Comparison of ENCODE assay signal across 31 mouse cellular contexts in the genomic region with DNA sequence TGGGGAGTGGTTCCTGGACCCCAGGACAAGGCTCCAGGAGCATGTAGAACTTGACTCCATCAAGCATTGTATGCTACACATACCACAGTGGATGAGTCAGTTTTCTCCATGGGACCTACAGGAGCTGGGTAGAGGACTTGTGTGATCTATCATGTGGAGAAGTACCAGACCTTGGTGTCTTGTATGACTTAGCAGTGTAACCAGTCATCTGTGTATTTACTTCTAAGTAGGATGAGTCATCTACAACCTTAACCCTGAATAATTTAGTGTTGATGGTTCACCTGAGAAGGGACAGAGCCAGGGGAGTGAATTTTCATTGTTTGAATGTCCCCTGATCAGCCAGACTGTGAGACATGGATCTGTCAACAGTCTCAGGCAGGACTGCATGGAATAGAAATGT. TPM values are rescaled to one million over a fixed set of nuclear protein-coding genes. Genes with fewer than 3 reads are reported as not detected.
"Had no signal": no experiment of that assay in that cellular context is flagged by ENCODE, and none has a peak within 500 bp of the region (broad histone marks: within the 10 kb centered on the region; RNA-seq: fewer than 3 reads in every experiment).

No protein-coding gene starts in this region.

- ATAC-seq: forebrain, embryonic 13.5 days; forebrain, embryonic 14.5 days; forebrain, embryonic 15.5 days; forebrain, embryonic 16.5 days; forebrain, postnatal 0 days had no signal

- H3K27ac ChIP-seq: embryonic facial prominence, embryonic 10.5 days; embryonic facial prominence, embryonic 12.5 days; embryonic facial prominence, embryonic 13.5 days; embryonic facial prominence, embryonic 15.5 days; forebrain, embryonic 10.5 days; forebrain, embryonic 12.5 days; forebrain, embryonic 13.5 days; forebrain, embryonic 15.5 days; gastrocnemius, adult 2 months; heart, adult 2 months had no signal

- H3K4me2 ChIP-seq: embryonic facial prominence, embryonic 12.5 days; embryonic facial prominence, embryonic 13.5 days; embryonic facial prominence, embryonic 15.5 days; forebrain, embryonic 12.5 days; forebrain, embryonic 13.5 days; forebrain, embryonic 15.5 days had no signal

- H3K4me3 ChIP-seq: embryonic facial prominence, embryonic 10.5 days; embryonic facial prominence, embryonic 12.5 days; embryonic facial prominence, embryonic 13.5 days; embryonic facial prominence, embryonic 15.5 days; erythroblast, embryonic 14.5 days; forebrain, embryonic 10.5 days; forebrain, embryonic 12.5 days; forebrain, embryonic 13.5 days; forebrain, embryonic 15.5 days; gastrocnemius, adult 2 months; heart, adult 2 months had no signal

- H3K9me3 ChIP-seq: embryonic facial prominence, embryonic 10.5 days; embryonic facial prominence, embryonic 12.5 days; embryonic facial prominence, embryonic 13.5 days; embryonic facial prominence, embryonic 15.5 days; forebrain, embryonic 10.5 days; forebrain, embryonic 12.5 days; forebrain, embryonic 13.5 days; forebrain, embryonic 15.5 days had no signal

- H3K4me1 ChIP-seq: embryonic facial prominence, embryonic 12.5 days had no signal

- H3K36me3 ChIP-seq: embryonic facial prominence, embryonic 10.5 days; embryonic facial prominence, embryonic 12.5 days; embryonic facial prominence, embryonic 13.5 days; embryonic facial prominence, embryonic 15.5 days; forebrain, embryonic 10.5 days; forebrain, embryonic 12.5 days; forebrain, embryonic 15.5 days had no signal

- H3K27me3 ChIP-seq: embryonic facial prominence, embryonic 12.5 days; embryonic facial prominence, embryonic 15.5 days; forebrain, embryonic 12.5 days; forebrain, embryonic 13.5 days; forebrain, embryonic 15.5 days had no signal

- H3K9ac ChIP-seq: embryonic facial prominence, embryonic 12.5 days; embryonic facial prominence, embryonic 13.5 days; embryonic facial prominence, embryonic 15.5 days; forebrain, embryonic 12.5 days; forebrain, embryonic 13.5 days; forebrain, embryonic 15.5 days; forebrain, postnatal 0 days had no signal

- DNase-seq: cerebellum, adult 8-10 months; cerebellum, adult 9-10 months; cerebellum, adult 9-11 months; cerebellum, postnatal 14 days; cerebellum, postnatal 25 days; cerebellum, postnatal 36 days; embryo, embryonic 11 days; forebrain, postnatal 0 days; gastrocnemius, adult 2 months; gastrocnemius, postnatal 10 days; gastrocnemius, postnatal 14 days; gastrocnemius, postnatal 25 days; gastrocnemius, postnatal 36 days; heart, adult 11 months; heart, adult 2 months had no signal

RNA-seq across cellular contexts. Expression of a gene that starts 48.4 kb away (rescaled TPM):
- total RNA-seq: common myeloid progenitor, adult 5-6 weeks; gastrocnemius, adult 18-20 months; gastrocnemius, adult 2 months; gastrocnemius, adult 8-10 months; gastrocnemius, postnatal 25 days; gastrocnemius, postnatal 36 days; granulocyte monocyte progenitor cell, adult 5-6 weeks; heart, adult 2 months; heart, adult 8-10 months had no signal
- polyA plus RNA-seq: erythroblast, embryonic 14.5 days had no signal
